Mouse (Mus musculus) heart, adult 2 months (tissue): ENCODE data around the gene Agtpbp1.

ENCODE experiments used
- CTCF ChIP-seq: fragments of 200-600 bp; IDR thresholded peaks from 2 replicates; pipeline ENCODE4 v1.8.1; 2022; ENCODE audit warnings: antibody characterized with exemption, mild to moderate bottlenecking, moderate library complexity
- EP300 ChIP-seq: fragments of 200-500 bp; IDR thresholded peaks from 2 replicates; pipeline ENCODE4 v1.6.1; 2011; ENCODE audit warnings: low read depth, low read length, control low read depth; ENCODE audit not compliant: insufficient read depth
- POLR2A ChIP-seq: fragments of 200-500 bp; IDR thresholded peaks from 2 replicates; pipeline ENCODE4 v1.6.1; 2011; ENCODE audit warnings: mild to moderate bottlenecking, low read depth, low read length, control low read depth; ENCODE audit not compliant: insufficient read depth

DNA sequence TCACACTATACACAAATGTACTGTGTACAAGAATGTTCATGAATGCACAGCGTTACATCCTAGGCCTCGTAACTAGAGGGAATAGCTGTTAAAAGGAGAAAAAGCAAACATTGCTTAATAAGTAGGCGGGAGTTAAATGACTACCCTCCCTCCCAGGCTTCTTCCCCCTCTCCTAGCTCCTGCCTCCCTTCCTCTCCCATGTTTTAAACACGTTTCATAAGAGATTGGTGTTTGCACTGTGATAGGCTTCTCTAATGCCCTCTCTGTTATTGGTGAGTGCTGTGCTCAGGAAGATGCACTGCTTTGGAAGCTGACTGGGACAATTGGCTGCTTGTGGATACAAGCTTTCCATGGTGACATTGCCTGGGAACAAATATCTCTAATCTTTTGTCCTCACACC is 30.5 kb upstream of the Agtpbp1 start:
- no peak for TF ChIP-seq CTCF
- TF ChIP-seq POLR2A, result no peak
- TF ChIP-seq EP300, result no peak
